Mouse (Mus musculus): ENCODE measurements around the gene Arvcf. TPM values are rescaled to one million over a fixed set of nuclear protein-coding genes. Genes with fewer than 3 reads are reported as not detected.

Arvcf gene
- polyA plus RNA-seq (2011; ENCODE audit: insufficient read depth, insufficient read length, low read depth, missing spikeins): 26.3 and 38.1 TPM in 2 replicates

- Histone ChIP-seq H3K36me3 (ENCODE audit: control insufficient read depth, insufficient read depth, low read length, poor library complexity, severe bottlenecking) (no peaks in the 10 kb centered on the region), H3K27me3 (ENCODE audit: control insufficient read depth, insufficient read depth, low read length, poor library complexity, severe bottlenecking) (no peaks in the 10 kb centered on the region), H3K9me3 (replicated peaks; ENCODE audit: control insufficient read depth, insufficient read depth, low read length, poor library complexity, severe bottlenecking) (no peaks in the 10 kb centered on the region), H3K4me1 (ENCODE audit: control insufficient read depth, insufficient read depth, low read length) (no peaks in the 10 kb centered on the region), H3K4me3 (ENCODE audit: low read depth, low read length) (peak within 1 kb of the TSS; percentile 75), H3K27ac (ENCODE audit: insufficient read depth, low read length) (no peak within 1 kb of the TSS), H3K9ac (ENCODE audit: low read depth, poor library complexity, severe bottlenecking) (peak within 1 kb of the TSS; percentile 59)
- peak; percentile 51 for TF ChIP-seq CTCF (IDR thresholded peaks at IDR 0.05; ENCODE audit: low read depth, low read length)
- TF ChIP-seq EP300 (IDR thresholded peaks at IDR 0.05; ENCODE audit: insufficient read depth, low read depth, low read length): 0 out of 2 replicates have a peak, but pooled peaks have one; percentile 3
- peak; percentile 75 for TF ChIP-seq POLR2A (IDR thresholded peaks at IDR 0.05; ENCODE audit: insufficient read depth, low read length)
These were observed at the start of gene Arvcf, which contains the start of gene Tango2 for GRCm38 (mm10) chr16:18347931-18348600. Gene Arvcf (plus strand): TSS chr16:18348182. Gene Tango2 (minus strand): TSS chr16:18348103.

GRCm38 (mm10) chr16:18308159-18308558 is 39.8 kb upstream of the Arvcf start:
- Histone ChIP-seq H3K9me3 (replicated peaks; ENCODE audit: control insufficient read depth, insufficient read depth, low read length, poor library complexity, severe bottlenecking) (no peaks in the 10 kb centered on the region), H3K9ac (ENCODE audit: low read depth, poor library complexity, severe bottlenecking) (no peak overlapping the region), H3K27ac (ENCODE audit: insufficient read depth, low read length) (no peak overlapping the region), H3K36me3 (ENCODE audit: control insufficient read depth, insufficient read depth, low read length, poor library complexity, severe bottlenecking) (no peaks in the 10 kb centered on the region), H3K27me3 (ENCODE audit: control insufficient read depth, insufficient read depth, low read length, poor library complexity, severe bottlenecking) (no peaks in the 10 kb centered on the region), H3K4me3 (ENCODE audit: low read depth, low read length) (no peak overlapping the region), H3K4me1 (ENCODE audit: control insufficient read depth, insufficient read depth, low read length) (no peaks in the 10 kb centered on the region)
- TF ChIP-seq CTCF (IDR thresholded peaks at IDR 0.05; ENCODE audit: low read depth, low read length) (no peak), POLR2A (IDR thresholded peaks at IDR 0.05; ENCODE audit: insufficient read depth, low read length) (no peak), EP300 (IDR thresholded peaks at IDR 0.05; ENCODE audit: insufficient read depth, low read depth, low read length) (no peak)

- no peaks in the 10 kb centered on the region for H3K9me3 ChIP-seq (replicated peaks; ENCODE audit: control insufficient read depth, insufficient read depth, low read length, poor library complexity, severe bottlenecking)
- TF ChIP-seq POLR2A (IDR thresholded peaks at IDR 0.05; ENCODE audit: insufficient read depth, low read length) (no peak), EP300 (IDR thresholded peaks at IDR 0.05; ENCODE audit: insufficient read depth, low read depth, low read length) (no peak), CTCF (IDR thresholded peaks at IDR 0.05; ENCODE audit: low read depth, low read length) (no peak)
- no peak overlapping the region for H3K4me3 ChIP-seq (ENCODE audit: low read depth, low read length)
- no peaks in the 10 kb centered on the region for H3K36me3 ChIP-seq (ENCODE audit: control insufficient read depth, insufficient read depth, low read length, poor library complexity, severe bottlenecking)
- H3K27ac ChIP-seq (ENCODE audit: insufficient read depth, low read length): no peak overlapping the region
- no peak overlapping the region for H3K9ac ChIP-seq (ENCODE audit: low read depth, poor library complexity, severe bottlenecking)
- H3K4me1 ChIP-seq (ENCODE audit: control insufficient read depth, insufficient read depth, low read length): peaks cover 4% of the 10 kb centered on the region
- H3K27me3 ChIP-seq (ENCODE audit: control insufficient read depth, insufficient read depth, low read length, poor library complexity, severe bottlenecking): no peaks in the 10 kb centered on the region
These were observed 29.0 kb upstream of the Arvcf start for GRCm38 (mm10) chr16:18318992-18319391.

GRCm38 (mm10) chr16:18321443-18321842 is 26.5 kb upstream of the Arvcf start:
- no peak overlapping the region for H3K9ac ChIP-seq (ENCODE audit: low read depth, poor library complexity, severe bottlenecking)
- no peaks in the 10 kb centered on the region for H3K9me3 ChIP-seq (replicated peaks; ENCODE audit: control insufficient read depth, insufficient read depth, low read length, poor library complexity, severe bottlenecking)
- no peak overlapping the region for H3K4me3 ChIP-seq (ENCODE audit: low read depth, low read length)
- peaks cover 4% of the 10 kb centered on the region for H3K4me1 ChIP-seq (ENCODE audit: control insufficient read depth, insufficient read depth, low read length)
- H3K27ac ChIP-seq (ENCODE audit: insufficient read depth, low read length): no peak overlapping the region
- TF ChIP-seq EP300 (IDR thresholded peaks at IDR 0.05; ENCODE audit: insufficient read depth, low read depth, low read length) (no peak), CTCF (IDR thresholded peaks at IDR 0.05; ENCODE audit: low read depth, low read length) (no peak), POLR2A (IDR thresholded peaks at IDR 0.05; ENCODE audit: insufficient read depth, low read length) (no peak)
- no peaks in the 10 kb centered on the region for H3K27me3 ChIP-seq (ENCODE audit: control insufficient read depth, insufficient read depth, low read length, poor library complexity, severe bottlenecking)
- H3K36me3 ChIP-seq (ENCODE audit: control insufficient read depth, insufficient read depth, low read length, poor library complexity, severe bottlenecking): no peaks in the 10 kb centered on the region

GRCm38 (mm10) chr16:18323460-18323859 is 24.5 kb upstream of the Arvcf start:
- Histone ChIP-seq H3K27me3 (ENCODE audit: control insufficient read depth, insufficient read depth, low read length, poor library complexity, severe bottlenecking) (no peaks in the 10 kb centered on the region), H3K27ac (ENCODE audit: insufficient read depth, low read length) (no peak overlapping the region), H3K36me3 (ENCODE audit: control insufficient read depth, insufficient read depth, low read length, poor library complexity, severe bottlenecking) (no peaks in the 10 kb centered on the region), H3K4me3 (ENCODE audit: low read depth, low read length) (no peak overlapping the region), H3K9me3 (replicated peaks; ENCODE audit: control insufficient read depth, insufficient read depth, low read length, poor library complexity, severe bottlenecking) (no peaks in the 10 kb centered on the region), H3K9ac (ENCODE audit: low read depth, poor library complexity, severe bottlenecking) (no peak overlapping the region), H3K4me1 (ENCODE audit: control insufficient read depth, insufficient read depth, low read length) (peaks cover 4% of the 10 kb centered on the region)
- no peak for TF ChIP-seq POLR2A (IDR thresholded peaks at IDR 0.05; ENCODE audit: insufficient read depth, low read length)
- no peak for TF ChIP-seq CTCF (IDR thresholded peaks at IDR 0.05; ENCODE audit: low read depth, low read length)
- no peak for TF ChIP-seq EP300 (IDR thresholded peaks at IDR 0.05; ENCODE audit: insufficient read depth, low read depth, low read length)

GRCm38 (mm10) chr16:18324031-18324430 is 24.0 kb upstream of the Arvcf start:
- H3K4me3 ChIP-seq (ENCODE audit: low read depth, low read length): no peak overlapping the region
- no peaks in the 10 kb centered on the region for H3K27me3 ChIP-seq (ENCODE audit: control insufficient read depth, insufficient read depth, low read length, poor library complexity, severe bottlenecking)
- H3K4me1 ChIP-seq (ENCODE audit: control insufficient read depth, insufficient read depth, low read length): peaks cover 4% of the 10 kb centered on the region
- no peak for TF ChIP-seq CTCF (IDR thresholded peaks at IDR 0.05; ENCODE audit: low read depth, low read length)
- no peak for TF ChIP-seq POLR2A (IDR thresholded peaks at IDR 0.05; ENCODE audit: insufficient read depth, low read length)
- TF ChIP-seq EP300 (IDR thresholded peaks at IDR 0.05; ENCODE audit: insufficient read depth, low read depth, low read length): 0 out of 2 replicates have a peak, but pooled peaks have one; percentile 47
- H3K9ac ChIP-seq (ENCODE audit: low read depth, poor library complexity, severe bottlenecking): no peak overlapping the region
- no peaks in the 10 kb centered on the region for H3K9me3 ChIP-seq (replicated peaks; ENCODE audit: control insufficient read depth, insufficient read depth, low read length, poor library complexity, severe bottlenecking)
- no peak overlapping the region for H3K27ac ChIP-seq (ENCODE audit: insufficient read depth, low read length)
- H3K36me3 ChIP-seq (ENCODE audit: control insufficient read depth, insufficient read depth, low read length, poor library complexity, severe bottlenecking): no peaks in the 10 kb centered on the region
